In the genomic region with DNA sequence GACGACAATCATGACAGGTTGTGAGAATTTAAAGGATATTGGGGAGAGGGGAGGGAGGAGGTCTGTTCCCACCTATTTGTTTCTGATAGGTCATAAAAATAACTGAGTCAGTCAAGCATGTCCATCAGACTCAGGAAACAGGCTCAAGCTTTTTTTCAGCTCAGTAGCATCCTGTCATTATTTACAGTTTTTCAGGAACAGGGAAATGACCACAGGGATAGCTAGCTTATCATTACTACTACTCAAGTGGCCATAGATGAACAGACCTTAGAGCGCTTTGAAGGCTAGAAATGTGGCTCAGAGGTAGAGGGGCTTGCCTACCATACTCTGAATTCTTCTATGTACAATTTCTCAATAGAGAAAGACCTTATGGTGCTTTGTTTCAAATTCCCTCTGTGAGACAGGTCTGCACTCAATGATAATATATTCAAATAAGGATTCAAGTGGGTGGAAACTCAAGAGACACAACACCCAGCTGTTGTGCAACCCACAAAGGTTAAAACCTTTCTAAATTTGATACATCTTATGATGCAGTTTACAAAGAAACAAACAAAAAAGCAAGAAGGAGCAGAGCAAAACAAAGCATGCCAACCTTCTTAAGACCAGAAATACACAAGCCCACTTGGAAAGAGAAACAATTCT, we compare ENCODE assay signal across 8 mouse cellular contexts. TPM values are rescaled to one million over a fixed set of nuclear protein-coding genes. Genes with fewer than 3 reads are reported as not detected.
DNase-seq lines count a peak whose midpoint lies in the region; ATAC-seq and TF ChIP-seq lines count a peak whose summit lies in the region.

No protein-coding gene starts in this region.

- no peaks in the 10 kb centered on the region for H3K9me3 ChIP-seq in embryonic facial prominence, embryonic 13.5 days
- H3K9me3 ChIP-seq in intestine, postnatal 0 days (ENCODE audit: control insufficient read depth) = no peaks in the 10 kb centered on the region
- H3K9me3 ChIP-seq in neural tube, embryonic 12.5 days = no peaks in the 10 kb centered on the region

- no peak for ATAC-seq in embryonic facial prominence, embryonic 13.5 days (ENCODE audit: insufficient number of reproducible peaks, insufficient read depth, low FRiP score, low TSS enrichment, low read depth)
- ATAC-seq in intestine, postnatal 0 days = no peak
- no peak for ATAC-seq in neural tube, embryonic 12.5 days (ENCODE audit: low FRiP score, low read depth)

- peaks cover 34% of the 10 kb centered on the region; the same call in 1 of the 2 replicates for H3K79me2 ChIP-seq in liver, adult 2 months (ENCODE audit: control insufficient read depth, insufficient read depth, low read length)

- no peaks in the 10 kb centered on the region for H3K27me3 ChIP-seq in liver, adult 2 months (ENCODE audit: control insufficient read depth, insufficient read depth, low read length)
- no peaks in the 10 kb centered on the region for H3K27me3 ChIP-seq in embryonic facial prominence, embryonic 13.5 days
- no peaks in the 10 kb centered on the region for H3K27me3 ChIP-seq in intestine, postnatal 0 days (replicated peaks; ENCODE audit: control insufficient read depth, insufficient read depth, low read length)
- H3K27me3 ChIP-seq in neural tube, embryonic 12.5 days (replicated peaks) = no peaks in the 10 kb centered on the region

- H3K4me3 ChIP-seq in liver, adult 2 months (ENCODE audit: insufficient read depth, low read depth, low read length) = peak overlapping the region; percentile 98
- peak overlapping the region; percentile 95 for H3K4me3 ChIP-seq in embryonic facial prominence, embryonic 13.5 days
- H3K4me3 ChIP-seq in intestine, postnatal 0 days (ENCODE audit: low read depth, low read length) = peak overlapping the region; percentile 99
- H3K4me3 ChIP-seq in neural tube, embryonic 12.5 days = peak overlapping the region; percentile 97

- no peak for TF ChIP-seq CTCF in liver, adult 2 months (IDR thresholded peaks at IDR 0.05; ENCODE audit: low read depth, low read length)
- TF ChIP-seq CTCF in intestine, postnatal 0 days (IDR thresholded peaks at IDR 0.05; ENCODE audit: low read depth) = no peak

- WGBS in liver, adult 2 months = 31% methylated on average over 2 of the region's 2 CpGs
- 60% methylated on average over 2 of the region's 2 CpGs for WGBS in embryonic facial prominence, embryonic 13.5 days
- WGBS in intestine, postnatal 0 days = 36% methylated on average over 2 of the region's 2 CpGs
- WGBS in neural tube, embryonic 12.5 days = 48% methylated on average over 2 of the region's 2 CpGs

- H3K9ac ChIP-seq in liver, adult 2 months (ENCODE audit: low read depth, low read length) = peak overlapping the region; percentile 97
- H3K9ac ChIP-seq in embryonic facial prominence, embryonic 13.5 days = peak overlapping the region; percentile 94
- H3K9ac ChIP-seq in intestine, postnatal 0 days (ENCODE audit: low read depth, low read length) = peak overlapping the region; percentile 91
- peak overlapping the region; percentile 92 for H3K9ac ChIP-seq in neural tube, embryonic 12.5 days

- peaks cover 23% of the 10 kb centered on the region for H3K4me1 ChIP-seq in liver, adult 2 months (ENCODE audit: control insufficient read depth, insufficient read depth, low read length)
- peaks cover 16% of the 10 kb centered on the region for H3K4me1 ChIP-seq in embryonic facial prominence, embryonic 13.5 days
- 0 out of 2 replicates have a peak, but pooled peaks cover 14% of the 10 kb centered on the region for H3K4me1 ChIP-seq in intestine, postnatal 0 days (replicated peaks; ENCODE audit: control insufficient read depth, insufficient read depth, low read length)
- H3K4me1 ChIP-seq in neural tube, embryonic 12.5 days = peaks cover 16% of the 10 kb centered on the region

- no peak for TF ChIP-seq POLR2A in liver, adult 2 months (IDR thresholded peaks at IDR 0.05; ENCODE audit: extremely low read depth, insufficient read depth, low read length)

- H3K27ac ChIP-seq in liver, adult 2 months (replicated peaks; ENCODE audit: insufficient read depth, low read depth, low read length) = peak overlapping the region; percentile 89
- peak overlapping the region; percentile 82; the same call in 1 of the 2 replicates for H3K27ac ChIP-seq in embryonic facial prominence, embryonic 13.5 days
- H3K27ac ChIP-seq in intestine, postnatal 0 days (ENCODE audit: low read depth, low read length) = peak overlapping the region; percentile 99
- no peak overlapping the region for H3K27ac ChIP-seq in neural tube, embryonic 12.5 days

- peak overlapping the region; percentile 85 for H3K4me2 ChIP-seq in embryonic facial prominence, embryonic 13.5 days
- H3K4me2 ChIP-seq in intestine, postnatal 0 days (replicated peaks; ENCODE audit: low read depth) = peak overlapping the region; percentile 76
- H3K4me2 ChIP-seq in neural tube, embryonic 12.5 days (replicated peaks) = peak overlapping the region; percentile 80

- intact Hi-C loops in gastrocnemius, postnatal 36 days (cut with DNase I) = no loop called here

- DNase-seq in liver, adult 2 months (ENCODE audit: extremely low read depth, low read depth, low spot score) = peak; percentile 69
- no peak for DNase-seq in liver
- no peak for DNase-seq in cerebellum, adult 18-20 months
- DNase-seq in adrenal gland, postnatal 14 days = no peak
- DNase-seq in gastrocnemius, postnatal 36 days = no peak

- H3K36me3 ChIP-seq in liver, adult 2 months (ENCODE audit: control insufficient read depth, insufficient read depth, low read length) = peaks cover 8% of the 10 kb centered on the region
- peaks cover 8% of the 10 kb centered on the region for H3K36me3 ChIP-seq in embryonic facial prominence, embryonic 13.5 days
- peaks cover 6% of the 10 kb centered on the region for H3K36me3 ChIP-seq in intestine, postnatal 0 days (ENCODE audit: control insufficient read depth, insufficient read depth)
- peaks cover 3% of the 10 kb centered on the region for H3K36me3 ChIP-seq in neural tube, embryonic 12.5 days

RNA-seq across cellular contexts. Expression of a gene that starts 1.3 kb away (rescaled TPM):
- 24.9 and 26.4 TPM in 2 replicates for total RNA-seq in liver, adult 2 months (2014; rRNA removed)
- polyA plus RNA-seq in liver, adult 2 months (2012; rRNA removed) = 7.3 and 8.5 TPM in 2 replicates
- polyA plus RNA-seq in embryonic facial prominence, embryonic 13.5 days (2015; fragmentation: Nextera tagmentation; extraction: Ambion mirVana) = 52.5 and 54.8 TPM in 2 replicates
- 52.4 and 58.4 TPM in 2 replicates for polyA plus RNA-seq in intestine, postnatal 0 days (2015; fragmentation: Nextera tagmentation; extraction: Ambion mirVana)
- polyA plus RNA-seq in neural tube, embryonic 12.5 days (2016; fragmentation: Nextera tagmentation; extraction: Ambion mirVana) = 48.4 and 50.9 TPM in 2 replicates
- total RNA-seq in adrenal gland, postnatal 14 days (2021) = 52.4 and 53.7 TPM in 2 replicates
- total RNA-seq in gastrocnemius, postnatal 36 days (2021) = 10 to 100 TPM; 36.9 to 38.0 TPM
